Comparison of ENCODE assay signal across 8 mouse cellular contexts in genomic region chr17:66110746-66111145, GRCm38 (mm10). TPM values are rescaled to one million over a fixed set of nuclear protein-coding genes. Genes with fewer than 3 reads are reported as not detected.
DNase-seq lines count a peak whose midpoint lies in the region; ATAC-seq and TF ChIP-seq lines count a peak whose summit lies in the region.

No protein-coding gene starts in this region.

- no peaks in the 10 kb centered on the region for H3K27me3 ChIP-seq in heart, embryonic 15.5 days
- H3K27me3 ChIP-seq in limb, embryonic 15.5 days, result no peaks in the 10 kb centered on the region
- no peaks in the 10 kb centered on the region for H3K27me3 ChIP-seq in neural tube, embryonic 15.5 days (replicated peaks)

- ATAC-seq in heart, embryonic 15.5 days (replicated peaks; ENCODE audit: insufficient number of reproducible peaks, insufficient read depth, low FRiP score, low read depth), result no peak
- ATAC-seq in limb, embryonic 15.5 days (ENCODE audit: insufficient number of reproducible peaks, low FRiP score, low TSS enrichment, low read depth), result no peak
- no peak for ATAC-seq in neural tube, embryonic 15.5 days (ENCODE audit: low FRiP score)

- no peak for TF ChIP-seq POLR2A in bone marrow, adult 2 months (IDR thresholded peaks at IDR 0.05; ENCODE audit: borderline replicate concordance, control insufficient read depth, low read depth, low read length)

- H3K36me3 ChIP-seq in heart, embryonic 15.5 days, result peaks cover 19% of the 10 kb centered on the region; the same call in 1 of the 2 replicates
- H3K36me3 ChIP-seq in limb, embryonic 15.5 days, result peaks cover 24% of the 10 kb centered on the region
- H3K36me3 ChIP-seq in neural tube, embryonic 15.5 days, result peaks cover 23% of the 10 kb centered on the region

- no peak overlapping the region; the same call in 1 of the 2 replicates for H3K27ac ChIP-seq in left cerebral cortex, adult 2 months
- peak overlapping the region; percentile 77 for H3K27ac ChIP-seq in bone marrow, adult 2 months (ENCODE audit: control insufficient read depth, insufficient read depth, low read depth, low read length, poor library complexity)
- H3K27ac ChIP-seq in heart, embryonic 15.5 days, result peak overlapping the region; percentile 87
- no peak overlapping the region for H3K27ac ChIP-seq in limb, embryonic 15.5 days
- H3K27ac ChIP-seq in neural tube, embryonic 15.5 days (replicated peaks), result 0 out of 2 replicates have a peak overlapping the region, but pooled peaks have one; percentile 62

- H3K4me1 ChIP-seq in bone marrow, adult 2 months (ENCODE audit: control insufficient read depth, insufficient read depth, low read length), result peaks cover 5% of the 10 kb centered on the region
- peaks cover 16% of the 10 kb centered on the region for H3K4me1 ChIP-seq in heart, embryonic 15.5 days (replicated peaks)
- H3K4me1 ChIP-seq in limb, embryonic 15.5 days, result peaks cover 17% of the 10 kb centered on the region
- H3K4me1 ChIP-seq in neural tube, embryonic 15.5 days, result peaks cover 19% of the 10 kb centered on the region

- peak overlapping the region; percentile 59; the same call in 1 of the 2 replicates for H3K4me3 ChIP-seq in left cerebral cortex, adult 2 months
- peak overlapping the region; percentile 43 for H3K4me3 ChIP-seq in bone marrow, adult 2 months (replicated peaks; ENCODE audit: control insufficient read depth, low read depth, low read length)
- peak overlapping the region; percentile 96 for H3K4me3 ChIP-seq in heart, embryonic 15.5 days
- H3K4me3 ChIP-seq in limb, embryonic 15.5 days, result peak overlapping the region; percentile 94
- peak overlapping the region; percentile 94 for H3K4me3 ChIP-seq in neural tube, embryonic 15.5 days (replicated peaks)

- WGBS in bone marrow, adult 2 months, result 6% methylated on average over 6 of the region's 6 CpGs
- WGBS in heart, embryonic 15.5 days, result 38% methylated on average over 6 of the region's 6 CpGs
- 40% methylated on average over 6 of the region's 6 CpGs for WGBS in limb, embryonic 15.5 days
- WGBS in neural tube, embryonic 15.5 days, result 55% methylated on average over 6 of the region's 6 CpGs

- intact Hi-C loops in left cerebral cortex, adult 2 months (cut with DNase I), result no loop called here
- intact Hi-C loops in left cerebral cortex, postnatal 14 days (cut with DNase I), result no loop called here

- peak overlapping the region; percentile 74 for H3K4me2 ChIP-seq in heart, embryonic 15.5 days
- peak overlapping the region; percentile 56 for H3K4me2 ChIP-seq in limb, embryonic 15.5 days
- H3K4me2 ChIP-seq in neural tube, embryonic 15.5 days, result peak overlapping the region; percentile 61

- H3K9me3 ChIP-seq in heart, embryonic 15.5 days (replicated peaks), result no peaks in the 10 kb centered on the region
- H3K9me3 ChIP-seq in limb, embryonic 15.5 days, result no peaks in the 10 kb centered on the region
- no peaks in the 10 kb centered on the region for H3K9me3 ChIP-seq in neural tube, embryonic 15.5 days (replicated peaks)

- no peak for TF ChIP-seq CTCF in left cerebral cortex, adult 2 months (IDR thresholded peaks at IDR 0.05)
- no peak for TF ChIP-seq CTCF in bone marrow, adult 2 months (IDR thresholded peaks at IDR 0.05; ENCODE audit: control insufficient read depth, insufficient read depth, low read length)

- H3K9ac ChIP-seq in heart, embryonic 15.5 days, result peak overlapping the region; percentile 88; the same call in 1 of the 2 replicates
- peak overlapping the region; percentile 14; the same call in 1 of the 2 replicates for H3K9ac ChIP-seq in limb, embryonic 15.5 days
- H3K9ac ChIP-seq in neural tube, embryonic 15.5 days (replicated peaks), result peak overlapping the region; percentile 33; the same call in 1 of the 2 replicates

- DNase-seq in left cerebral cortex, adult 2 months (ENCODE audit: extremely low spot score in 1 of 2, low spot score in 2 of 2), result no peak
- no peak for DNase-seq in left cerebral cortex, postnatal 14 days (ENCODE audit: low spot score in 2 of 2)
- no peak for DNase-seq in embryo, embryonic 11 days
- no peak for DNase-seq in adipocyte (ENCODE audit: low spot score)

RNA-seq across cellular contexts. Expression of gene Washc1, which starts 0.6 kb away (rescaled TPM):
- 10 to 100 TPM; 39.2 to 46.2 TPM for total RNA-seq in left cerebral cortex, adult 2 months (2021)
- total RNA-seq in left cerebral cortex, postnatal 14 days (2021), result 10 to 100 TPM; 43.5 to 43.9 TPM
- 24.4 and 47.4 TPM in 2 replicates for polyA plus RNA-seq in bone marrow, adult 2 months (2011; ENCODE audit: insufficient read depth, insufficient read length, low replicate concordance, missing spikeins)
- polyA plus RNA-seq in heart, embryonic 15.5 days (2015; fragmentation: Nextera tagmentation; extraction: Ambion mirVana), result 25.5 and 31.0 TPM in 2 replicates
- polyA plus RNA-seq in limb, embryonic 15.5 days (2015; fragmentation: Nextera tagmentation; extraction: Ambion mirVana), result 39.0 and 40.7 TPM in 2 replicates
- polyA plus RNA-seq in neural tube, embryonic 15.5 days (2015; fragmentation: Nextera tagmentation; extraction: Ambion mirVana), result 46.8 and 48.4 TPM in 2 replicates

RNA-seq across cellular contexts. Expression of gene Ndufv2, which starts 9.4 kb away (rescaled TPM):
- 100 to 1,000 TPM; 219 to 240 TPM for total RNA-seq in left cerebral cortex, adult 2 months (2021)
- total RNA-seq in left cerebral cortex, postnatal 14 days (2021), result 100 to 1,000 TPM; 245 to 262 TPM
- polyA plus RNA-seq in bone marrow, adult 2 months (2011; ENCODE audit: insufficient read depth, insufficient read length, low replicate concordance, missing spikeins), result 92.9 and 164 TPM in 2 replicates
- 565 and 672 TPM in 2 replicates for polyA plus RNA-seq in heart, embryonic 15.5 days (2015; fragmentation: Nextera tagmentation; extraction: Ambion mirVana)
- 284 and 289 TPM in 2 replicates for polyA plus RNA-seq in limb, embryonic 15.5 days (2015; fragmentation: Nextera tagmentation; extraction: Ambion mirVana)
- polyA plus RNA-seq in neural tube, embryonic 15.5 days (2015; fragmentation: Nextera tagmentation; extraction: Ambion mirVana), result 419 and 432 TPM in 2 replicates

RNA-seq across cellular contexts. Expression of gene Ddx11, which starts 12.6 kb away (rescaled TPM):
- 1 to 10 TPM in 1 of 2 experiments, under 1 TPM in 1; 0.68 to 1.6 TPM for total RNA-seq in left cerebral cortex, adult 2 months (2021)
- total RNA-seq in left cerebral cortex, postnatal 14 days (2021), result 1 to 10 TPM; 2.8 to 3.0 TPM
- 13.2 and 27.6 TPM in 2 replicates for polyA plus RNA-seq in bone marrow, adult 2 months (2011; ENCODE audit: insufficient read depth, insufficient read length, low replicate concordance, missing spikeins)
- polyA plus RNA-seq in heart, embryonic 15.5 days (2015; fragmentation: Nextera tagmentation; extraction: Ambion mirVana), result 9.5 and 12.4 TPM in 2 replicates
- 15.6 and 15.8 TPM in 2 replicates for polyA plus RNA-seq in limb, embryonic 15.5 days (2015; fragmentation: Nextera tagmentation; extraction: Ambion mirVana)
- 6.1 and 7.5 TPM in 2 replicates for polyA plus RNA-seq in neural tube, embryonic 15.5 days (2015; fragmentation: Nextera tagmentation; extraction: Ambion mirVana)

RNA-seq across cellular contexts. Expression of gene Ankrd12, which starts 33.9 kb away (rescaled TPM):
- 100 to 1,000 TPM; 276 to 279 TPM for total RNA-seq in left cerebral cortex, adult 2 months (2021)
- total RNA-seq in left cerebral cortex, postnatal 14 days (2021), result 100 to 1,000 TPM; 107 to 113 TPM
- 19.4 and 27.4 TPM in 2 replicates for polyA plus RNA-seq in bone marrow, adult 2 months (2011; ENCODE audit: insufficient read depth, insufficient read length, low replicate concordance, missing spikeins)
- polyA plus RNA-seq in heart, embryonic 15.5 days (2015; fragmentation: Nextera tagmentation; extraction: Ambion mirVana), result 19.1 and 20.7 TPM in 2 replicates
- polyA plus RNA-seq in limb, embryonic 15.5 days (2015; fragmentation: Nextera tagmentation; extraction: Ambion mirVana), result 24.6 and 27.2 TPM in 2 replicates
- 145 and 169 TPM in 2 replicates for polyA plus RNA-seq in neural tube, embryonic 15.5 days (2015; fragmentation: Nextera tagmentation; extraction: Ambion mirVana)

Comparison
In these comparisons a context has a peak if more than half of its experiments do, and no peak if none do; other contexts are left out.
1. H3K27ac ChIP-seq: peak in bone marrow, adult 2 months (single experiment), heart, embryonic 15.5 days (single experiment) and neural tube, embryonic 15.5 days (single experiment); none in left cerebral cortex, adult 2 months (single experiment) and limb, embryonic 15.5 days (single experiment).
2. H3K4me3 ChIP-seq: peak in every context shown above with its lines; median percentile 96 in heart, embryonic 15.5 days; 94 in limb, embryonic 15.5 days; 94 in neural tube, embryonic 15.5 days; 59 in left cerebral cortex, adult 2 months; 43 in bone marrow, adult 2 months.
3. H3K9ac ChIP-seq: peak in every context shown above with its lines; median percentile 88 in heart, embryonic 15.5 days; 33 in neural tube, embryonic 15.5 days; 14 in limb, embryonic 15.5 days.
4. Peak in every context shown above with its lines, with median percentiles within 50 percentile points of each other: H3K4me2 ChIP-seq.